Mouse (Mus musculus) heart, embryonic 12.5 days (tissue): Measurements from ENCODE around the gene Fkbp2. TPM values are rescaled to one million over a fixed set of nuclear protein-coding genes. Genes with fewer than 3 reads are reported as not detected.

Source experiments
- ATAC-seq: fragments of 200-750 bp; cut with Nextera tagmentation; 2 replicates; pipeline ENCODE4 v1.8.0; 2017; ENCODE audit warnings: moderate TSS enrichment, moderate library complexity; ENCODE audit not compliant: insufficient number of reproducible peaks, low FRiP score
- H3K27ac ChIP-seq: fragments of 300-500 bp; sonication (generic); 2 replicates; pipeline ENCODE4 v1.5.1; 2016; ENCODE audit warnings: mild to moderate bottlenecking, moderate library complexity; ENCODE audit not compliant: poor library complexity, severe bottlenecking
- H3K27me3 ChIP-seq: fragments of 300-500 bp; sonication (generic); replicated peaks from 2 replicates; pipeline ENCODE4 v1.6.1; 2016; ENCODE audit warnings: mild to moderate bottlenecking, moderate library complexity
- H3K36me3 ChIP-seq: fragments of 300-500 bp; sonication (generic); 2 replicates; pipeline ENCODE4 v1.6.1; 2016; ENCODE audit warnings: mild to moderate bottlenecking, moderate library complexity
- H3K4me1 ChIP-seq: fragments of 300-500 bp; sonication (generic); replicated peaks from 2 replicates; pipeline ENCODE4 v1.6.1; 2016; ENCODE audit warnings: mild to moderate bottlenecking
- H3K4me2 ChIP-seq: fragments of 300-500 bp; sonication (generic); 2 replicates; pipeline ENCODE4 v1.6.1; 2016; ENCODE audit warnings: mild to moderate bottlenecking, moderate library complexity
- H3K4me3 ChIP-seq: fragments of 300-500 bp; sonication (generic); 2 replicates; pipeline ENCODE4 v1.5.1; 2016; ENCODE audit warnings: mild to moderate bottlenecking
- H3K9ac ChIP-seq: fragments of 300-500 bp; sonication (generic); 2 replicates; pipeline ENCODE4 v1.6.1; 2016; ENCODE audit warnings: mild to moderate bottlenecking, moderate library complexity
- H3K9me3 ChIP-seq: fragments of 300-500 bp; sonication (generic); replicated peaks from 2 replicates; pipeline ENCODE4 v1.6.1; 2016; ENCODE audit warnings: mild to moderate bottlenecking, moderate library complexity
- WGBS: fragments of 180-500 bp; shearing (Covaris S2); methylation state at CpG from one replicate; pipeline ENCODE4 v1.1.7; 2016; 5-methylcytosine and 5-hydroxymethylcytosine counted together
- polyA plus RNA-seq: library from polyadenylated mRNA; unstranded; fragments of >200 nt; fragmentation: Nextera tagmentation; extraction: Ambion mirVana; gene quantifications from 2 replicates; pipeline ENCODE4 v1.2.1, GENCODE M21; 2016

Gene Fkbp2
- polyA plus RNA-seq, 1 experiment from 2014 or later = 81.9 TPM

DNA sequence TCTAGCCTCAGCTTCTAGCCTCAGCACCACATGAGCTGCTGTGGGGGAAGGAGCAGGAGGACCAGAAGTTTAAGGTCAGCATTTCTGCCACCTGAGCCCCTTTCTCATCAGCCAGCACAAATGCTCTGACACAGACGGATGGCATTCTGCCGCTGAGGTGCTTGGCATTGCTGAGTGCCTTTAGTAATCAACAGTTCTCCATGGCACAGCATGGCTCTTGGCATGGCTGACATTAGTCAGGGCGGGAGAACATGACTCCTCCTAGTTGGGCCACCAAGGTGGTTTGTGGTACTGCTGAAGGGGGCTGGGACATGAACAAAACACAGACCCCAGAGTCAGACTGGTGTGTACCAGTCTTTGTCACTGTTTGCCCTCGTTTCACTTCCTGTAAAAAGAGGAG is 32.1 kb downstream of the Fkbp2 start:
- Histone ChIP-seq H3K4me2 (no peak overlapping the region), H3K4me3 (no peak overlapping the region), H3K27me3 (no peaks in the 10 kb centered on the region), H3K9ac (no peak overlapping the region), H3K27ac (no peak overlapping the region), H3K36me3 (peaks cover 13% of the 10 kb centered on the region), H3K9me3 (no peaks in the 10 kb centered on the region), H3K4me1 (peaks cover 19% of the 10 kb centered on the region)
- no peak for ATAC-seq
- 79% methylated on average over 4 of the region's 4 CpGs for WGBS

DNA sequence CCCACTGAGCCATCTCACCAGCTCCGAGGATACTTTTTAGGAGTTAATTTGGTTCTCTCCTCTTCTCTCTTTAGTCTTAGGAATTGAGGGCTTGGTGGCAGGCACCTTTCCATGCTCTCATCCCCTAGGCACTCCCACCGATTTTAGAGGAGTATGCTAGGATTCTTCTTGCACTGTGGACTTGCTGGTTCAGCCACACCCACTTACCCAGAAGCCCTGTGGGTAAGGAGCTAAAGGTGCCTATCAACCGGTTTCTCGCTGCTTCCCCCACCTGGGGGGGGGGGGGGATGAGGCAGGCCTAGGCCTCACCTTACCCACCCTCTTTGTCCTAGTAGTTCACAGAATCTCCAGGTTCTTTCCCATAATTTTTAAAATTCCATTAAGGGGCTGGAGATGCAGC is 32.6 kb downstream of the Fkbp2 start:
- Histone ChIP-seq H3K27me3 (no peaks in the 10 kb centered on the region), H3K4me3 (no peak overlapping the region), H3K4me2 (no peak overlapping the region), H3K9me3 (no peaks in the 10 kb centered on the region), H3K4me1 (peaks cover 19% of the 10 kb centered on the region), H3K36me3 (peaks cover 13% of the 10 kb centered on the region), H3K9ac (no peak overlapping the region), H3K27ac (no peak overlapping the region)
- 52% methylated on average over 4 of the region's 4 CpGs for WGBS
- no peak for ATAC-seq

DNA sequence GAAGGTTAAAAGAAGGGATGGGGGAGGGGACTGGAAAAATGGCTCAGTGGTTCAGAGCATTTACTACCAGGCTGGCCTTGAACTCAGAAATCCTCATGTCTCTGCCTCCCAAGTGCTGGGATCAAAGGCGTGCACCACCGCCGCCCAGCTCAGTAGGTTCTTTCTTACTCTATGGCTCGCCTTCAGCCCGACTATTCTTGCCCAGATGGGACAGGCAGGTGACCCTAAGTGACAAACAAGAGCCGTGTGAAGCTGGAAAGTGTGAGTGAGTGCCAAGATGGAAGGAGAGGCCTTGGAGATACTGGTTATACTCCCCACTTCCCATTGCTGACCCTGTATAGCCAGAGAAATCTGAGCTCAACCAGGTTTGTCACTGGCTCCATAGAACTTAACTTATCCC is 36.6 kb downstream of the Fkbp2 start:
- peaks cover 23% of the 10 kb centered on the region for H3K4me1 ChIP-seq
- no peak for ATAC-seq
- 89% methylated on average over 6 of the region's 6 CpGs for WGBS
- no peaks in the 10 kb centered on the region for H3K9me3 ChIP-seq
- peaks cover 13% of the 10 kb centered on the region for H3K36me3 ChIP-seq
- no peak overlapping the region for H3K4me3 ChIP-seq
- H3K27ac ChIP-seq = no peak overlapping the region
- H3K9ac ChIP-seq = no peak overlapping the region
- H3K4me2 ChIP-seq = no peak overlapping the region
- H3K27me3 ChIP-seq = no peaks in the 10 kb centered on the region

DNA sequence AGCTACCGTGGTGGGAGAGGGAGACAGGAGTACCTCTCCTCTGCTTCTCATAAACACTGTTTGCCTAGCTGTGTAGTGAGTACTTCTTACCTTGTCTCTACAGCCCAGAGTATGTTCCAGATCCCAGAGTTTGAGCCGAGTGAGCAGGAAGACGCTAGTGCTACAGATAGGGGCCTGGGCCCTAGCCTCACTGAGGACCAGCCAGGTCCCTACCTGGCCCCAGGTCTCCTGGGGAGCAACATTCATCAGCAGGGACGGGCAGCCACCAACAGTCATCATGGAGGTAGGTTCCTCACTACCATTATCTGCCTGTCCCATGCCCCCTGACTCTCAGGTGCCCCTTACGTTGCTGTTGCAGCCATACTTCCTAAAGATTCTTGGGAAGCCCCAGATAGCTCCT is 37.5 kb downstream of the Fkbp2 start:
- H3K4me3 ChIP-seq = peak overlapping the region; percentile 80
- H3K4me2 ChIP-seq = peak overlapping the region; percentile 98
- peaks cover 23% of the 10 kb centered on the region for H3K4me1 ChIP-seq
- no peak for ATAC-seq
- peaks cover 15% of the 10 kb centered on the region for H3K36me3 ChIP-seq
- H3K27me3 ChIP-seq = peaks cover 6% of the 10 kb centered on the region
- H3K9ac ChIP-seq = peak overlapping the region; percentile 89
- no peaks in the 10 kb centered on the region for H3K9me3 ChIP-seq
- peak overlapping the region; percentile 60 for H3K27ac ChIP-seq
- 30% methylated on average over 5 of the region's 5 CpGs for WGBS

DNA sequence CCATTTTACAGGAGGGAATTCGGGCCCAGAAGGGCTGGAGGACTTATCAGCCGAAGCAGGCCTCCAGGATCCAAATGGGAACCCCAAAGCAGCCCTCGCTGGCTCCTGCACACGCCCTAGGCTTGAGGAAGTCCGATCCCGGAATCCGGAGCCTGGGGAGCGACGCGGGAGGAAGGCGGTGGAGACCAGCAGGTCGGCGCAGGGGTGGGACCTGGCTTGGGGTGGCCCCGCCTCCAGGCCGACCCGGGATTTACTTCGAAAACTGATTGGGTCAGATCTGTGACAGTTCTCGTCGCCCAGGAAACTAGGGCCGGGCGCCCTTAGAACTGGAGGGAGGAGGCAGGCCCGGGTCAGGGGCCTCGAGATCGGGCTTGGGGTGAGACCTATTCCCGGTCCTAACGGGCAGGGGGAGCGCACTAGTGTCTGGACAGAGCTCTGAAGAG is 38.0 kb downstream of the Fkbp2 start, which contains the start of gene Gpr137:
Gene Gpr137 (minus strand): TSS at position 232 of the 443 bp plus-strand sequence.
- Histone ChIP-seq H3K27me3 (peaks cover 9% of the 10 kb centered on the region), H3K27ac (peak within 1 kb of the TSS; percentile 93), H3K4me1 (peaks cover 23% of the 10 kb centered on the region), H3K9ac (peak within 1 kb of the TSS; percentile 89), H3K36me3 (peaks cover 15% of the 10 kb centered on the region), H3K9me3 (no peaks in the 10 kb centered on the region), H3K4me2 (peak within 1 kb of the TSS; percentile 98), H3K4me3 (peak within 1 kb of the TSS; percentile 80)
- peak; percentile 92 for ATAC-seq
- 0% methylated on average over 27 of the region's 27 CpGs for WGBS

DNA sequence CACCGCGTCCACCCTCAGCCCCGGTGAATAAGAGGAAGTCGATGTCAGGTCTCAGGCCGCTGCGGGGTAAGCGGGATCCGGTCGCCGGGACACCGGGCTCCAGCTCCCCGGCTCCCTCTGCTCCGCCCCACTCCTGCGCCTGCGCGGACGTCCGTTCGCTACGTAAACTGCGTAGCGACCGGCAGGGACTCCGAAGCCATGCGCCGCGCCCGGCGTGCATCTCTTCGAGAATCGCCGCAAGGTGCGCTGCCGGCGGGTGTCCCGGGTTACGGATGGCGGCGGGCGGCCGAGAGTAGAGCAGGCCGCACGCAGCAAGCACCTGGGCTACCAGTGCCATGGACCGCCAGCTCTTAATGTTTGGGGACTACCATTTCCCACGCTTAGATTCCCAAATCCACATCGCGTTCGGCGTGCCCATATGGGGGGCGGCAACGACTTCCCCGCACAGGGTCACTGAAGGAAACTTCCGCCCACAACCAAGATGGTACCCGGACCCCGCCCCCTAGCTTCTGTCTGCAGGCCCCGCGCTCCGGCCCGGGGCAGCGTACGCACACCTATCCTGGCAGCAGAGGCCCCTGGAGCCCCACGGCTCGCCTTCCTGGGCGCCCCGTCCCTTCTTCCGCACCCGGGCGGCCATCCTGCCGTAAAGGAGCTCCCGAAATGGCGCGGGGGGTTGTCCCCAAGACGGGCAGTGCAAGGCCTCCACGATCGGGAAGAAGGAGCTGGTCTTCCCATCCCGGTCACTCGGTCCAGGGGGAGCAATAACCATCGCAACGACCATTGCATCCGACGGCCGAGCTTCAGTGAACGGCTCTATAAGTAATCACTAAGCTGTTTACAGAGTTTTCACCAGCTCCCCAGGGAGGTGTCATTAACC is 38.7 kb downstream of the Fkbp2 start, which contains the start of gene Bad:
Gene Bad (plus strand): TSS at position 490 of the 877 bp plus-strand sequence.
- H3K9ac ChIP-seq = peak within 1 kb of the TSS; percentile 89
- ATAC-seq = peak; percentile 83
- H3K36me3 ChIP-seq = peaks cover 15% of the 10 kb centered on the region
- under 1% methylated on average over 83 of the region's 83 CpGs for WGBS
- H3K27ac ChIP-seq = peak within 1 kb of the TSS; percentile 93
- H3K4me1 ChIP-seq = peaks cover 23% of the 10 kb centered on the region
- peak within 1 kb of the TSS; percentile 80 for H3K4me3 ChIP-seq
- peaks cover 9% of the 10 kb centered on the region for H3K27me3 ChIP-seq
- H3K9me3 ChIP-seq = no peaks in the 10 kb centered on the region
- H3K4me2 ChIP-seq = peak within 1 kb of the TSS; percentile 98

DNA sequence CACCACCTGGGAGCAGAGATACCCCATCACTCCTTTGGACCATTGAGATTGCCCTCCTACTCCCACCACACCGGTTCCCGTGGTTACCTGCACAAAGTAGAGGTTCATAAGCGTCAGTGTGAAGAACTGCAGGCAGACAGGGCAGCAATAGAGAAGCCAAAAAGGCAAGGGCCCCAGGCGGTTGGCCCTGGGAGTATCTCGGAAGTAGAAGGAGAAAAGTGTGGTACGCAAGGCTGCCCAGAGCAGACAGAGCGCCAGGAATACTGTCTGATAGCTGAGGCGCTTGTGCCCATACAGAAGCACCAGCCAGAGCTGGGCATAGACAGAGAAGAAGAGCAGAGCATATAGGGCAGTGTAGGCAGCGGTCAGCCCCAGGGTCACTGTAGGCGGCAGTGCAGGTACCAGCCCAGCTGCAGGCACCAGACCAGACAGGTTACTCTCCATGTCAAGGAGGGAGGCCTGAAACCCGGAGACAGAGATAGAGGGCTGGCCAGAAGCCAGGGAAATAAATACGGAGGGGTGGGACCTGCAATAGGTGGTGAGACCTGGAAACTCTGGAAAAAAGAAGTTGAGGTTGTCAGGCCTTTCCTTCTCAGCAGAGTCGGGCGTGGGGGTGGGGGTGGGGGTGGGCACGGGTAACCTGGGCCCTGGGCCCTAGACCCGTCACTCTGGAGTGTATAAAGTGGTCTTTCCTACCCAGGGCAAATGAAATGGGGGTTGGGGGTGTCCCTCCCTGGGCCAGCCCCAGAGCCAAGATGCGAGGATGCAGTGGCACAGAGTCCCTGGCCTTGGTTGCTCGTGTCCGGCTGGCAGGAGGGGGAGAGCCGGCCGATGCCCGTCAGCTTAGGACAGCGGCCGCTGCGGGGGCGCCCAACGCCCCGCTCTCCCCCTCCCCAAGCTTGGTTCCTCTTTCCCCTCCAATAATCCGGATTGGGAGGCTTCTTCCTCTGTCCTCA is 39.6 kb downstream of the Fkbp2 start:
- Histone ChIP-seq H3K36me3 (peaks cover 9% of the 10 kb centered on the region), H3K4me3 (peak overlapping the region; percentile 80), H3K9ac (peak overlapping the region; percentile 89), H3K4me1 (peaks cover 23% of the 10 kb centered on the region), H3K27me3 (peaks cover 17% of the 10 kb centered on the region), H3K27ac (peak overlapping the region; percentile 93), H3K9me3 (no peaks in the 10 kb centered on the region), H3K4me2 (peak overlapping the region; percentile 98)
- 21% methylated on average over 25 of the region's 29 CpGs for WGBS
- no peak for ATAC-seq

DNA sequence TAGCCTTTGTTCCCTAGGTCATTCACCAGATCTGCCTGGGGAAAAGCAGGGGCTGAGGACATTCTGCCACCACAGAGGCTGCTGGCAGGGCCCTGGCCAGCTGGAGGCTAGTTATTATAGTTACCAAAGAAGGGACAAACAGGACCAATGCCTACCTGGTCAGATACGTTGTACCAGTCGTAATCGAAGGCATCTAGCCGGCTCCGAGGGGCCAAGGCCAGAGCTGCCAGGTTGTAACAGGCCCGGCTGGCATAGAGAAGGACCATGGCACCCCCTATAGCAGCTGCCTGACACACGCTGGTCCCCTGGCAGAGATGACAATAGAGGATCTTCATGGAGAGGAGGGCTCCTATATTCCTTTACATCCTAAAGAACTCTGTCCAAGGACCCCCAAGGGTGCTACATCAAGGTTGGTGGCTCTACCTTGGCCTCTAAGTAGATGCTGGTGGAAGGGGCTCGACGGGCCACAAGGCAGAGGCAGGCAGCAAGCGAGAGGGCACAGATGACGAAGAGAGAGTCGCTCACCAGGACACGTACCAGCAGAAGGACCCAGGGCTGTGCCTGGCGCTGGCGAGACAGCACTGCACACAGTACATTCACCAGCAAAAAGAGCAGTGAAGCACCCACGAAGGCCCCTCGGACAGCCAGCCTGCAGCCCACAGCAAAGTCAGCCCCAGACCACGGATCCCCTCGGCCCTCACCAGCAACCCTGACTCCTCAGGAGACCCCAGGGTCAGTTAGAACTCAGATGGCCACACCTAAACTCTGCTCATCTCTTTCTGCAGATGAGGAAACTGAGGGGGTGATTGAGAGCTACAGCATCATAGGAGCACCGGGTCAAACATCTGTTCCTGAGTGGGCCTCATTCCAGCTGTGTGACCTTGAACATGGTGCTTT is 40.9 kb downstream of the Fkbp2 start:
- Histone ChIP-seq H3K4me2 (0 out of 2 replicates have a peak overlapping the region, but pooled peaks have one; percentile 98), H3K9ac (peak overlapping the region; percentile 16; the same call in 1 of the 2 replicates), H3K27ac (no peak overlapping the region), H3K9me3 (no peaks in the 10 kb centered on the region), H3K4me1 (peaks cover 25% of the 10 kb centered on the region), H3K4me3 (no peak overlapping the region), H3K36me3 (0 out of 2 replicates have a peak, but pooled peaks cover 2% of the 10 kb centered on the region), H3K27me3 (peaks cover 28% of the 10 kb centered on the region)
- WGBS = 90% methylated on average over 20 of the region's 20 CpGs
- ATAC-seq = no peak

DNA sequence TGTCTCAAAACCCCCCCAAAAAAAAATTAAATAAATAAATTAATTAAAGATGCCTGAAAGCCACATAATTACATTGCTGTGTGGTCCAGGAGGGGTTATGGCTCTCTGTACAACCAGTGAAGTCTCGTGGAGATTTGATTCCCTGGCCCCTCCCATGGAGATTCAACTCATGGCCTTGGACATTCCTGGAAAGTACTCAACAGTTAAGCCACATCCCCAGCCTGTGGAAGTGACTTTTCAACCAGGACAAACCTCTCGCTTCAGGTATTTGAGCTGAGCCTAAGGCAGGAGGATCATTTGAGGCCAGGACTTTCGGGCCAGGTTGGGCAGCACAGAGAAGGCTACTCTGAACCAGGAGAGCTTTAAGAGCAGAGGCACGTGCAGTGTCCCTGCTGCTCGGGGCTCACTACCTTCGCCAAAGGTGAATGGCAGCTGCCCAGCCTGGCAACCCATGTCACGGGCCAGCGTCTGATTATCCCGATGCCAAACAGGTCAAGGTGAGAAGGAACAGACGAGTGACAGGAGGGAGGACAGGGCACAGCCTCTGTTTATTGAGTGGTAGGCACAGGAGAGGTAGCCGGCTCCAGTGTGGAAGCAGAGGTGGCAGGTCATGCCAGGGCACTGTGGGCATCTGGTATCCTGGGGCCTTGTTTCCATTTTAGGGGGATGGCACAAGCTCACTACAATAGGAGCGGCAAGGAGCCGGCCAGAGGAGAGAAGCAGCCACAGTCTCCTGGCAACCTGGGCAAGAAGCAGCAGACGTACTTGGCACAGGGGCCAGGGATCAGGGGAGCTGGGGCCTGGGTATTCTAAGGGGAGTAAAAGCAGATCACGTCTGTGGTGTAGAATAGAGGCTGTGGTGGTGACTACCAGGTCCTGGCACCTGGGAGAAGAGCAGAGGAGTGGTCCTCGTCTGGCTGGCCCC is 42.5 kb downstream of the Fkbp2 start:
- peaks cover 33% of the 10 kb centered on the region for H3K4me1 ChIP-seq
- no peak overlapping the region for H3K4me2 ChIP-seq
- 78% methylated on average over 16 of the region's 16 CpGs for WGBS
- H3K4me3 ChIP-seq = no peak overlapping the region
- no peak overlapping the region for H3K9ac ChIP-seq
- H3K9me3 ChIP-seq = no peaks in the 10 kb centered on the region
- no peak overlapping the region for H3K27ac ChIP-seq
- peaks cover 44% of the 10 kb centered on the region for H3K27me3 ChIP-seq
- no peak for ATAC-seq
- 0 out of 2 replicates have a peak, but pooled peaks cover 2% of the 10 kb centered on the region for H3K36me3 ChIP-seq
